Mouse (Mus musculus): ENCODE data around the gene Wrnip1. TPM values are rescaled to one million over a fixed set of nuclear protein-coding genes. Genes with fewer than 3 reads are reported as not detected.

Wrnip1 gene
- polyA plus RNA-seq (2014; fragmentation: Nextera tagmentation; extraction: Ambion mirVana), result 20.3 and 22.4 TPM in 2 replicates

GRCm38 (mm10) chr13:32801693-32802221, at the start of gene Wrnip1:
TSS of gene Wrnip1 (plus strand) at chr13:32802038.
- Histone ChIP-seq H3K27ac (ENCODE audit: low read depth) (peak within 1 kb of the TSS; percentile 76), H3K9me3 (ENCODE audit: low read depth, low read length) (no peaks in the 10 kb centered on the region), H3K9ac (peak within 1 kb of the TSS; percentile 76), H3K4me2 (peak within 1 kb of the TSS; percentile 88), H3K4me1 (ENCODE audit: insufficient read depth) (peaks cover 6% of the 10 kb centered on the region; the same call in 1 of the 2 replicates), H3K4me3 (ENCODE audit: low read depth, low read length) (peak within 1 kb of the TSS; percentile 90), H3K36me3 (ENCODE audit: insufficient read depth) (peaks cover 8% of the 10 kb centered on the region), H3K27me3 (ENCODE audit: insufficient read depth, low read length) (no peaks in the 10 kb centered on the region)
- ATAC-seq (ENCODE audit: insufficient read depth), result peak; percentile 98
- WGBS, result under 1% methylated on average over 51 of the region's 51 CpGs
- peak; percentile 38 for TF ChIP-seq CTCF (IDR thresholded peaks at IDR 0.05; ENCODE audit: low read depth)
- DNase-seq, result peak; percentile 99

DNA sequence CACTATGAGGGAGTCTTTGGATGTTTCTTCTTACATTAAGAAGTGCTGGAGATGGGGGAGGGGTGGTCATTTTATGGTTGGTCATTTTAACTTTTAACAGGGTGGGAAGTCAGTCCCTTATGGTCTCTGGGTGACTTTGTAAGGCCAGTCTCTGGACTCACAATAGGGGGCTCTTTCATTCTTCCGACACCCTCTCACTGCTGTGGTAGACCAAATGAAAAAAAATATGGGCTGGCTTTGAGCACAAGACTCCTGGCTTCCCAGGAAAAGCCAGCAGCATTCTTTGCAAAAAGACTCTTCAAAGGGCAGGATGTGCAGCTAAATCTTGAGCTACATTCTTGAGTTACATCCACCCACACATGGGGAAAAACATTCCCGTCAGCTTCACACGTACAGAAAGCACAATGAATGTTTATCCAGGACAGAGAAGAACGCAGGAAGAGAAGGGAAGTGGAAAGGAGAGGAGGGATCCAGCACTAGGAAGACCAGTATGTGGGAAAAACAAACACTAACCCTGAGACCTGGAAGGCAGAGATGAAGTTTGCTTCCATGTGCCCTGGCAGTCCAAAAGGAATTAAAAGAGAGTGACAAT, 49.7 kb upstream of the Wrnip1 start:
- Histone ChIP-seq H3K4me3 (ENCODE audit: low read depth, low read length) (no peak overlapping the region), H3K27ac (ENCODE audit: low read depth) (peak overlapping the region; percentile 50; the same call in 1 of the 2 replicates), H3K9ac (no peak overlapping the region), H3K4me1 (ENCODE audit: insufficient read depth) (no peaks in the 10 kb centered on the region; the same call in 1 of the 2 replicates), H3K27me3 (ENCODE audit: insufficient read depth, low read length) (no peaks in the 10 kb centered on the region), H3K36me3 (ENCODE audit: insufficient read depth) (no peaks in the 10 kb centered on the region), H3K9me3 (ENCODE audit: low read depth, low read length) (no peaks in the 10 kb centered on the region), H3K4me2 (no peak overlapping the region)
- ATAC-seq (ENCODE audit: insufficient read depth) (peak; percentile 31; the same call in 1 of the 2 replicates), DNase-seq (peak; percentile 48)
- WGBS, result 14% methylated on average over 4 of the region's 4 CpGs
- TF ChIP-seq CTCF (IDR thresholded peaks at IDR 0.05; ENCODE audit: low read depth), result no peak

DNA sequence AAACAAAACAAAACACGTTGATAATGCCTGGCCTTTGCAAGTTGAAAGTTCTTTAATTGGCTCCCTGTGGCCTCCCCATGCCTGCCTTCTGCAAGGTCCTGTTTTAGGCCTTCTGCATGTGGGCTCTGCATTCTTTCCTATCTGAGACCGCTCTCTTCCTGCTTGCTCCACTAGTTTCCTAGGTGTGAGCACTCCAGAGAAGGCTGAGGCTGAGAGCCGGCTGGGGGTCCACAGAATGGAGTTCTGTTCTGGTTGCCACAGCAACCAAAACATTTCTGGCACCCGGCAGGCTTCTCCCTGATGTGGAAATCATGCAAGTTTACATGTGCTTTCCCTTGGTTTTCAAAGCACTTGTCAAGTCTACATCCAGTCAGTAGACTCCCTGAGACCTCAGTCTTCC, 42.8 kb upstream of the Wrnip1 start:
- Histone ChIP-seq H3K9ac (no peak overlapping the region), H3K36me3 (ENCODE audit: insufficient read depth) (no peaks in the 10 kb centered on the region), H3K9me3 (ENCODE audit: low read depth, low read length) (no peaks in the 10 kb centered on the region), H3K4me2 (no peak overlapping the region), H3K4me3 (ENCODE audit: low read depth, low read length) (no peak overlapping the region), H3K27ac (ENCODE audit: low read depth) (no peak overlapping the region), H3K27me3 (ENCODE audit: insufficient read depth, low read length) (no peaks in the 10 kb centered on the region), H3K4me1 (ENCODE audit: insufficient read depth) (no peaks in the 10 kb centered on the region)
- no peak; the same call in 1 of the 2 replicates for ATAC-seq (ENCODE audit: insufficient read depth)
- DNase-seq, result peak; percentile 42
- WGBS, result 14% methylated on average over 4 of the region's 4 CpGs
- no peak for TF ChIP-seq CTCF (IDR thresholded peaks at IDR 0.05; ENCODE audit: low read depth)

DNA sequence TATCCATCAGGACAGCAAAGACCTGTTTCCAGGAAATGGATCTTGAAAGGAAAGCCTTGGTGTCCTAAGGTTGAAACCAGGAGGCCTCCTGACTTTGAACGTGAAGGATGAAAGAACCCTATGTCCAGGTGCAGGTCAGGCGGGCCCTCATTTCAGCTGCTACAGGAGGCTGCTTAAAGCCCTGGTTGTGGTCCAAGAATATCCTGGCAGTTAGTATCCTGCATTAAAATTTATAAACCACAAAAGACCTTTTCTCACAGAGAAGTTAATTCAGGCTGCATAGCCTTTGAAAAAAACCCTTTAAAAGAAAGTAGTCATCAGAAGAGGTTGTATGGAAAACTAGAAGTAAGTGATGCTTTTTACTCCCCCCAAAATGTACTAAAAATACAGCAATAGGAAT, 41.0 kb upstream of the Wrnip1 start:
- Histone ChIP-seq H3K4me1 (ENCODE audit: insufficient read depth) (no peaks in the 10 kb centered on the region), H3K9ac (no peak overlapping the region), H3K9me3 (ENCODE audit: low read depth, low read length) (no peaks in the 10 kb centered on the region), H3K27me3 (ENCODE audit: insufficient read depth, low read length) (no peaks in the 10 kb centered on the region), H3K4me2 (no peak overlapping the region), H3K4me3 (ENCODE audit: low read depth, low read length) (no peak overlapping the region), H3K27ac (ENCODE audit: low read depth) (no peak overlapping the region), H3K36me3 (ENCODE audit: insufficient read depth) (no peaks in the 10 kb centered on the region)
- DNase-seq (no peak), ATAC-seq (ENCODE audit: insufficient read depth) (no peak)
- 82% methylated on average over 2 of the region's 2 CpGs for WGBS
- TF ChIP-seq CTCF (IDR thresholded peaks at IDR 0.05; ENCODE audit: low read depth), result no peak

DNA sequence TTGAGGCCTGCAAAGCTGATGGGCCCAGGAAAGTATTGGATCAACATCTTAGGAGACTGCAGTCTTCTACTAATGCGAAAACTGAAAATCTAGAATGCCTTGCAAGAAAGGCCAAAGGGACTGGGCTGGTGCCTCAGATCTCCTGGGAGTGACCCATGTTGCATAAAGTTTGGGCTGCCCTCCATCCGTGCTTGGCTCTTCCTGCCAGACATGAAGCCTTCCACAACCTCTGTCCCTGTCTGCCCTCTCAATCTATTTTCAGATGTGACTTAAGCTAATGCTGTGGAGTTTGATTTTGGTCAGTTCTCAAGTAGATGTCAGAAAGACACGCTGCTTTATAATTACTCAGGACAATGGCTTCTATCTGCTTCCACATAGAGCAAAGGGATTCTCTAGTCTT, 38.7 kb upstream of the Wrnip1 start:
- Histone ChIP-seq H3K4me2 (no peak overlapping the region), H3K4me1 (ENCODE audit: insufficient read depth) (no peaks in the 10 kb centered on the region), H3K27me3 (ENCODE audit: insufficient read depth, low read length) (no peaks in the 10 kb centered on the region), H3K4me3 (ENCODE audit: low read depth, low read length) (no peak overlapping the region), H3K36me3 (ENCODE audit: insufficient read depth) (no peaks in the 10 kb centered on the region), H3K27ac (ENCODE audit: low read depth) (no peak overlapping the region), H3K9me3 (ENCODE audit: low read depth, low read length) (no peaks in the 10 kb centered on the region), H3K9ac (no peak overlapping the region)
- 78% methylated on average over 3 of the region's 3 CpGs for WGBS
- DNase-seq (no peak), ATAC-seq (ENCODE audit: insufficient read depth) (no peak)
- no peak for TF ChIP-seq CTCF (IDR thresholded peaks at IDR 0.05; ENCODE audit: low read depth)

DNA sequence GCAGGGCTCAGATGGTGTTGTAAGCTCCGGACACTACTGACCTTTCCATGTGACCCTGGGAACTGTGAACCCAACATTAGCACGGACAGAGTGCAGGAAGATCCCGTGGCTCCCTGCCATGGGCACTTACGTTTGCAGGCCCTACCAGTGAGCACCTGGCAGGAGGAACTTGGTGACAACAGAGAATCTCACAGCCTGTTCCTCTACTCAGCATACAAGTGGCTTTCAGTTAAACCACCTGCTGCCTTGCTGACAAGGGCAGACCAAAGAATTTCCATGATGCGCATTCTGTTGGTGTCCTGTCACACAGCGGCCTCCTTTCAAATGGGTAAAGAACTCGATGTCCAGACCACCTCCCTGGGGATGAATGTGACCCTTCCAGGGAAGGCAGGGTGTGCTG, 37.4 kb upstream of the Wrnip1 start:
- Histone ChIP-seq H3K4me3 (ENCODE audit: low read depth, low read length) (no peak overlapping the region), H3K27me3 (ENCODE audit: insufficient read depth, low read length) (no peaks in the 10 kb centered on the region), H3K36me3 (ENCODE audit: insufficient read depth) (no peaks in the 10 kb centered on the region), H3K27ac (ENCODE audit: low read depth) (no peak overlapping the region), H3K9ac (no peak overlapping the region), H3K9me3 (ENCODE audit: low read depth, low read length) (no peaks in the 10 kb centered on the region), H3K4me1 (ENCODE audit: insufficient read depth) (no peaks in the 10 kb centered on the region), H3K4me2 (no peak overlapping the region)
- no peak for DNase-seq
- WGBS, result 28% methylated on average over 7 of the region's 7 CpGs
- ATAC-seq (ENCODE audit: insufficient read depth), result no peak
- TF ChIP-seq CTCF (IDR thresholded peaks at IDR 0.05; ENCODE audit: low read depth), result no peak

- DNase-seq (peak; percentile 71), ATAC-seq (ENCODE audit: insufficient read depth) (no peak)
- TF ChIP-seq CTCF (IDR thresholded peaks at IDR 0.05; ENCODE audit: low read depth), result peak; percentile 57
- H3K27me3 ChIP-seq (ENCODE audit: insufficient read depth, low read length), result no peaks in the 10 kb centered on the region
- H3K9me3 ChIP-seq (ENCODE audit: low read depth, low read length), result no peaks in the 10 kb centered on the region
- H3K4me2 ChIP-seq, result no peak overlapping the region
- H3K4me3 ChIP-seq (ENCODE audit: low read depth, low read length), result no peak overlapping the region
- H3K9ac ChIP-seq, result no peak overlapping the region
- H3K36me3 ChIP-seq (ENCODE audit: insufficient read depth), result no peaks in the 10 kb centered on the region
- H3K27ac ChIP-seq (ENCODE audit: low read depth), result no peak overlapping the region
- H3K4me1 ChIP-seq (ENCODE audit: insufficient read depth), result no peaks in the 10 kb centered on the region
- WGBS, result 11% methylated on average over 4 of the region's 4 CpGs
These were observed 33.7 kb upstream of the Wrnip1 start for GRCm38 (mm10) chr13:32768104-32768503.
